Mouse (Mus musculus): ENCODE measurements at regions not wholly inside any gene's neighbourhood (a gene's known extent, or its start where the extent isn't known, plus 50 kb on each side); places are given as distances from the start of the nearest gene placed in this dataset.
"Not testable (repeated sequence)": the region's sequence is repeated elsewhere in the genome, so short reads cannot be mapped to it uniquely, and the experiment has no call there.

GRCm38 (mm10) chr14:90488301-90488700 is 2017.1 kb upstream of the Pcdh20 start:
- no peak for DNase-seq (ENCODE audit: extremely low spot score in 1 of 2, low spot score in 2 of 2)
- intact Hi-C loops (cut with DNase I) = no loop called here

GRCm38 (mm10) chr14:90447971-90448370 is 1976.8 kb upstream of the Pcdh20 start:
- intact Hi-C loops (cut with DNase I) = no loop called here

GRCm38 (mm10) chr14:90432874-90433543 is 1961.8 kb upstream of the Pcdh20 start:
- DNase-seq (ENCODE audit: extremely low spot score in 1 of 2, low spot score in 2 of 2) = peak; percentile 14 to 51
- intact Hi-C loops (cut with DNase I) = no loop called here

More at GRCm38 (mm10) chr14:90447971-90448370, 1976.8 kb upstream of the Pcdh20 start:
- no peak for DNase-seq (ENCODE audit: extremely low spot score in 1 of 2, low spot score in 2 of 2)

- DNase-seq (ENCODE audit: extremely low spot score in 1 of 2, low spot score in 2 of 2) = no peak
- intact Hi-C loops (cut with DNase I) = no loop called here
Observed at GRCm38 (mm10) chr14:90412707-90413106, 1941.5 kb upstream of the Pcdh20 start.

GRCm38 (mm10) chr14:90406350-90406749 is 1935.2 kb upstream of the Pcdh20 start:
- no peak for DNase-seq (ENCODE audit: extremely low spot score in 1 of 2, low spot score in 2 of 2)
- intact Hi-C loops (cut with DNase I) = no loop called here

GRCm38 (mm10) chr14:90405476-90405875 is 1934.3 kb upstream of the Pcdh20 start:
- intact Hi-C loops (cut with DNase I) = no loop called here
- no peak for DNase-seq (ENCODE audit: extremely low spot score in 1 of 2, low spot score in 2 of 2)

GRCm38 (mm10) chr14:90367256-90367936 is 1896.2 kb upstream of the Pcdh20 start:
- intact Hi-C loops (cut with DNase I) = no loop called here
- no peak for DNase-seq (ENCODE audit: extremely low spot score in 1 of 2, low spot score in 2 of 2)

- intact Hi-C loops (cut with DNase I) = no loop called here
- no peak for DNase-seq (ENCODE audit: extremely low spot score in 1 of 2, low spot score in 2 of 2)
Observed at GRCm38 (mm10) chr14:90334541-90334940, 1863.3 kb upstream of the Pcdh20 start.

GRCm38 (mm10) chr14:90295456-90295855 is 1824.3 kb upstream of the Pcdh20 start:
- intact Hi-C loops (cut with DNase I) = not testable (repeated sequence)
- DNase-seq (ENCODE audit: extremely low spot score in 1 of 2, low spot score in 2 of 2) = peak; percentile 7 to 14

- DNase-seq (ENCODE audit: extremely low spot score in 1 of 2, low spot score in 2 of 2) = no peak
- intact Hi-C loops (cut with DNase I) = no loop called here
Observed at GRCm38 (mm10) chr14:90246042-90246441, 1774.8 kb upstream of the Pcdh20 start.

GRCm38 (mm10) chr14:90232661-90233060 is 1761.5 kb upstream of the Pcdh20 start:
- intact Hi-C loops (cut with DNase I) = no loop called here
- no peak for DNase-seq (ENCODE audit: extremely low spot score in 1 of 2, low spot score in 2 of 2)

- intact Hi-C loops (cut with DNase I) = no loop called here
- DNase-seq (ENCODE audit: extremely low spot score in 1 of 2, low spot score in 2 of 2) = no peak
Observed at GRCm38 (mm10) chr14:90200294-90200693, 1729.1 kb upstream of the Pcdh20 start.

GRCm38 (mm10) chr14:90197791-90198190 is 1726.6 kb upstream of the Pcdh20 start:
- no peak for DNase-seq (ENCODE audit: extremely low spot score in 1 of 2, low spot score in 2 of 2)
- intact Hi-C loops (cut with DNase I) = no loop called here

- intact Hi-C loops (cut with DNase I) = no loop called here
- no peak for DNase-seq (ENCODE audit: extremely low spot score in 1 of 2, low spot score in 2 of 2)
Observed at GRCm38 (mm10) chr14:90172729-90173128, 1701.5 kb upstream of the Pcdh20 start.
